Comparison of ENCODE assay signal across 9 mouse cellular contexts in genomic region chr9:41582171-41582570, GRCm38 (mm10).
A peak's percentile ranks its signal among the peaks of the same experiment; 100 is the strongest.
DNase-seq lines count a peak whose midpoint lies in the region; ATAC-seq and TF ChIP-seq lines count a peak whose summit lies in the region.
"Had no signal": no experiment of that assay in that cellular context is flagged by ENCODE, and none has a peak within 500 bp of the region (broad histone marks: within the 10 kb centered on the region; RNA-seq: fewer than 3 reads in every experiment).

No protein-coding gene starts in this region.

- H3K27ac ChIP-seq in heart, embryonic 12.5 days (ENCODE audit: poor library complexity, severe bottlenecking) = peak overlapping the region; percentile 78
- H3K27ac ChIP-seq in heart, postnatal 0 days (ENCODE audit: low read depth) = peak overlapping the region; percentile 73; the same call in 1 of the 2 replicates
- H3K27ac ChIP-seq in midbrain, embryonic 13.5 days = peak overlapping the region; percentile 99

- no peak for TF ChIP-seq CTCF in brain, embryonic 14.5 days (IDR thresholded peaks at IDR 0.05; ENCODE audit: borderline replicate concordance, extremely low read depth, insufficient read depth, insufficient read length)
- no peak for TF ChIP-seq CTCF in heart, postnatal 0 days (IDR thresholded peaks at IDR 0.05; ENCODE audit: low read depth)

- no peaks in the 10 kb centered on the region for H3K9me3 ChIP-seq in heart, embryonic 12.5 days (replicated peaks)
- no peaks in the 10 kb centered on the region for H3K9me3 ChIP-seq in heart, postnatal 0 days (replicated peaks; ENCODE audit: control insufficient read depth, low read length)
- no peaks in the 10 kb centered on the region for H3K9me3 ChIP-seq in midbrain, embryonic 13.5 days

- peaks cover 30% of the 10 kb centered on the region for H3K4me1 ChIP-seq in heart, embryonic 12.5 days (replicated peaks)
- peaks cover 3% of the 10 kb centered on the region; the same call in 1 of the 2 replicates for H3K4me1 ChIP-seq in heart, postnatal 0 days (ENCODE audit: control insufficient read depth, insufficient read depth)
- H3K4me1 ChIP-seq in midbrain, embryonic 13.5 days (replicated peaks) = peaks cover 30% of the 10 kb centered on the region

- H3K27me3 ChIP-seq in heart, embryonic 12.5 days (replicated peaks) = no peaks in the 10 kb centered on the region
- H3K27me3 ChIP-seq in heart, postnatal 0 days (ENCODE audit: control insufficient read depth, insufficient read depth, low read length) = no peaks in the 10 kb centered on the region
- no peaks in the 10 kb centered on the region for H3K27me3 ChIP-seq in midbrain, embryonic 13.5 days

- TF ChIP-seq POLR2A in brain, embryonic 14.5 days (IDR thresholded peaks at IDR 0.05; ENCODE audit: borderline replicate concordance, extremely low read depth, insufficient read depth, insufficient read length, poor library complexity, severe bottlenecking) = peak; percentile 14; the same call in 1 of the 2 replicates

- WGBS in heart, embryonic 12.5 days = 39% methylated on average over 8 of the region's 8 CpGs
- 34% methylated on average over 8 of the region's 8 CpGs for WGBS in heart, postnatal 0 days
- WGBS in midbrain, embryonic 13.5 days = 3% methylated on average over 8 of the region's 8 CpGs

- peak overlapping the region; percentile 85 for H3K4me3 ChIP-seq in heart, embryonic 12.5 days
- H3K4me3 ChIP-seq in heart, postnatal 0 days (ENCODE audit: low read depth, low read length) = peak overlapping the region; percentile 58
- H3K4me3 ChIP-seq in midbrain, embryonic 13.5 days (replicated peaks) = peak overlapping the region; percentile 67
- H3K4me3 ChIP-seq: erythroblast, embryonic 14.5 days had no signal

- TF ChIP-seq EP300 in heart, postnatal 0 days (IDR thresholded peaks at IDR 0.05; ENCODE audit: low read depth) = no peak

- ATAC-seq in heart, embryonic 12.5 days (ENCODE audit: insufficient number of reproducible peaks, low FRiP score) = no peak
- ATAC-seq in heart, postnatal 0 days (ENCODE audit: insufficient read depth, low read depth) = no peak
- no peak; the same call in 1 of the 2 replicates for ATAC-seq in midbrain, embryonic 13.5 days
- no peak for ATAC-seq in frontal cortex, adult (ENCODE audit: low TSS enrichment)

- no peak for DNase-seq in heart, adult 8-10 months (ENCODE audit: low spot score)
- peak; percentile 88 for DNase-seq in brain, embryonic 14.5 days (ENCODE audit: low read depth)
- peak; percentile 37 for DNase-seq in heart, postnatal 0 days (ENCODE audit: low spot score)
- DNase-seq in right cerebral cortex, adult 18-20 months = no peak
- DNase-seq in adrenal gland, postnatal 36 days = no peak

- H3K9ac ChIP-seq in heart, embryonic 12.5 days = peak overlapping the region; percentile 78
- peak overlapping the region; percentile 62 for H3K9ac ChIP-seq in heart, postnatal 0 days (replicated peaks; ENCODE audit: low read depth, low read length)
- peak overlapping the region; percentile 96 for H3K9ac ChIP-seq in midbrain, embryonic 13.5 days (replicated peaks)

- H3K36me3 ChIP-seq in heart, embryonic 12.5 days = peaks cover 14% of the 10 kb centered on the region
- H3K36me3 ChIP-seq in heart, postnatal 0 days (replicated peaks; ENCODE audit: control insufficient read depth, insufficient read depth, low read length) = no peaks in the 10 kb centered on the region
- H3K36me3 ChIP-seq in midbrain, embryonic 13.5 days = 0 out of 2 replicates have a peak, but pooled peaks cover 5% of the 10 kb centered on the region

- H3K4me2 ChIP-seq in heart, embryonic 12.5 days = peak overlapping the region; percentile 76
- peak overlapping the region; percentile 61 for H3K4me2 ChIP-seq in heart, postnatal 0 days (ENCODE audit: low read depth, low read length)
- H3K4me2 ChIP-seq in midbrain, embryonic 13.5 days (replicated peaks) = peak overlapping the region; percentile 69

Comparison
In these comparisons a context has a peak if more than half of its experiments do, and no peak if none do; other contexts are left out.
1. DNase-seq: peak in brain, embryonic 14.5 days (single experiment) and heart, postnatal 0 days (single experiment); none in heart, adult 8-10 months (single experiment), right cerebral cortex, adult 18-20 months (single experiment) and adrenal gland, postnatal 36 days (0 of 2).
2. Peak in every context shown above with its lines, with median percentiles within 50 percentile points of each other: H3K27ac ChIP-seq, H3K4me2 ChIP-seq, H3K4me3 ChIP-seq and H3K9ac ChIP-seq.